Comparison of ENCODE assay signal across 28 mouse cellular contexts in genomic region chr8:106684387-106684786, GRCm38 (mm10). TPM values are rescaled to one million over a fixed set of nuclear protein-coding genes. Genes with fewer than 3 reads are reported as not detected.
A peak's percentile ranks its signal among the peaks of the same experiment; 100 is the strongest.
DNase-seq lines count a peak whose midpoint lies in the region; ATAC-seq and TF ChIP-seq lines count a peak whose summit lies in the region.
"Had no signal": no experiment of that assay in that cellular context is flagged by ENCODE, and none has a peak within 500 bp of the region (broad histone marks: within the 10 kb centered on the region; RNA-seq: fewer than 3 reads in every experiment).

No protein-coding gene starts in this region.

- TF ChIP-seq RAD21 in MEL (IDR thresholded peaks at IDR 0.05; ENCODE audit: low read depth, low read length), result no peak

- no peak for TF ChIP-seq POLR2A in MEL (IDR thresholded peaks at IDR 0.05; ENCODE audit: control insufficient read depth in 1 of 2, insufficient read depth in 1 of 2, low read depth in 1 of 2, low read length in 2 of 2, poor library complexity in 1 of 2)
- no peak for TF ChIP-seq POLR2A in lung, adult 2 months (IDR thresholded peaks at IDR 0.05; ENCODE audit: borderline replicate concordance, extremely low read depth, low read depth, low read length)

- H3K9ac ChIP-seq in MEL (ENCODE audit: control insufficient read depth, low read depth, low read length, poor library complexity, severe bottlenecking), result no peak overlapping the region
- H3K9ac ChIP-seq in stomach, postnatal 0 days (ENCODE audit: low read length), result no peak overlapping the region
- H3K9ac ChIP-seq: forebrain, embryonic 12.5 days; forebrain, embryonic 15.5 days; heart, embryonic 13.5 days; hindbrain, embryonic 14.5 days had no signal

- no peak for TF ChIP-seq EP300 in MEL (IDR thresholded peaks at IDR 0.05; ENCODE audit: low read depth in 1 of 2, low read length in 2 of 2)
- TF ChIP-seq EP300 in stomach, postnatal 0 days (optimal IDR thresholded peaks at IDR 0.05), result no peak

- H3K27me3 ChIP-seq in MEL (ENCODE audit: control insufficient read depth in 1 of 2, insufficient read depth in 2 of 2, low read length in 2 of 2), result no peaks in the 10 kb centered on the region
- H3K27me3 ChIP-seq in stomach, postnatal 0 days (ENCODE audit: control insufficient read depth, insufficient read depth, low read length), result no peaks in the 10 kb centered on the region
- H3K27me3 ChIP-seq: embryonic facial prominence, embryonic 13.5 days; forebrain, embryonic 12.5 days; forebrain, embryonic 15.5 days; heart, embryonic 13.5 days had no signal

- DNase-seq in cerebellum, adult 9-11 months, result peak; percentile 17
- DNase-seq in cerebellum, postnatal 10 days, result no peak
- DNase-seq in MEL (ENCODE audit: low read depth, low spot score), result peak; percentile 21
- DNase-seq in stomach, postnatal 0 days (ENCODE audit: low spot score), result no peak
- DNase-seq in lung, adult 2 months, result no peak
- no peak for DNase-seq in right cerebral cortex, postnatal 4 days
- DNase-seq: adrenal gland, postnatal 14 days; cerebellum, adult 11 months; cerebellum, adult 2 months; cerebellum, postnatal 36 days; embryo, embryonic 11 days; gastrocnemius, postnatal 25 days; heart, adult 2 months; heart, postnatal 14 days; heart, postnatal 4 days; kidney, adult 18-20 months had no signal

- H3K4me3 ChIP-seq in MEL (ENCODE audit: control insufficient read depth in 1 of 2, insufficient read depth in 1 of 2, low read depth in 2 of 2, low read length in 2 of 2), result no peak overlapping the region
- H3K4me3 ChIP-seq in stomach, postnatal 0 days (ENCODE audit: low read depth, low read length), result no peak overlapping the region
- H3K4me3 ChIP-seq in lung, adult 2 months (replicated peaks; ENCODE audit: extremely low read depth, low read depth, low read length), result no peak overlapping the region
- H3K4me3 ChIP-seq: heart, adult 2 months had no signal

- no peaks in the 10 kb centered on the region for H3K9me3 ChIP-seq in MEL (replicated peaks; ENCODE audit: insufficient read depth, low read length)
- H3K9me3 ChIP-seq in stomach, postnatal 0 days (ENCODE audit: control insufficient read depth, low read length), result no peaks in the 10 kb centered on the region
- H3K9me3 ChIP-seq: embryonic facial prominence, embryonic 13.5 days; forebrain, embryonic 12.5 days; forebrain, embryonic 15.5 days; G1E; heart, embryonic 10.5 days; heart, embryonic 13.5 days had no signal

- H3K79me2 ChIP-seq in MEL (ENCODE audit: control insufficient read depth, insufficient read depth, low read length, poor library complexity), result peaks cover 3% of the 10 kb centered on the region; the same call in 1 of the 2 replicates

- peaks cover 0 to 3% of the 10 kb centered on the region in 2 experiments; a peak in 1 of 4 replicates for H3K36me3 ChIP-seq in MEL (ENCODE audit: control insufficient read depth in 1 of 2, insufficient read depth in 2 of 2, low read length in 2 of 2)
- no peaks in the 10 kb centered on the region for H3K36me3 ChIP-seq in stomach, postnatal 0 days (ENCODE audit: control insufficient read depth, insufficient read depth, low read length)
- H3K36me3 ChIP-seq: forebrain, embryonic 15.5 days had no signal

- 0 out of 6 replicates have a peak, but pooled peaks of 1 of the 3 experiments have one; percentile 3 for TF ChIP-seq CTCF in MEL (IDR thresholded peaks at IDR 0.05 in 2 of 3, conservative IDR thresholded peaks at IDR 0.05 in 1 of 3; ENCODE audit: control insufficient read depth in 1 of 3, insufficient read depth in 1 of 3, low read depth in 2 of 3, low read length in 3 of 3, poor library complexity in 1 of 3, severe bottlenecking in 1 of 3)
- TF ChIP-seq CTCF in stomach, postnatal 0 days (IDR thresholded peaks at IDR 0.05; ENCODE audit: low read depth), result 0 out of 2 replicates have a peak, but pooled peaks have one; percentile 9
- TF ChIP-seq CTCF in lung, adult 2 months (IDR thresholded peaks at IDR 0.05; ENCODE audit: insufficient read depth, low read length), result no peak

- H3K4me1 ChIP-seq in MEL (ENCODE audit: control insufficient read depth in 1 of 2, insufficient read depth in 2 of 2, low read length in 2 of 2), result no peaks in the 10 kb centered on the region
- no peaks in the 10 kb centered on the region for H3K4me1 ChIP-seq in stomach, postnatal 0 days (replicated peaks; ENCODE audit: control insufficient read depth, insufficient read depth)
- H3K4me1 ChIP-seq in lung, adult 2 months (ENCODE audit: control insufficient read depth, insufficient read depth, low read length), result no peaks in the 10 kb centered on the region
- H3K4me1 ChIP-seq: forebrain, embryonic 12.5 days; forebrain, embryonic 15.5 days had no signal

- H3K27ac ChIP-seq in MEL (ENCODE audit: control insufficient read depth, low read depth, low read length), result no peak overlapping the region
- H3K27ac ChIP-seq in stomach, postnatal 0 days (replicated peaks), result no peak overlapping the region
- H3K27ac ChIP-seq: embryonic facial prominence, embryonic 10.5 days; embryonic facial prominence, embryonic 13.5 days; forebrain, embryonic 12.5 days; forebrain, embryonic 15.5 days; heart, adult 2 months; heart, embryonic 10.5 days; hindbrain, embryonic 14.5 days; hindbrain, postnatal 0 days had no signal

- 94% methylated on average over 4 of the region's 4 CpGs for WGBS in stomach, postnatal 0 days
- WGBS in lung, adult 2 months, result 89% methylated on average over 4 of the region's 4 CpGs

- no peak overlapping the region for H3K4me2 ChIP-seq in stomach, postnatal 0 days (replicated peaks; ENCODE audit: low read depth)

- no peak for ATAC-seq in stomach, postnatal 0 days (ENCODE audit: low FRiP score, low TSS enrichment)
- ATAC-seq: CD4-positive, CD25-positive, alpha-beta regulatory T cell, adult 4 months; hindbrain, postnatal 0 days; inflammation-experienced regulatory T-cells, adult 6 months; intestine, embryonic 16.5 days had no signal

TF ChIP-seq in MEL, 35 proteins besides CTCF, POLR2A, EP300 and RAD21:
- TF ChIP-seq MYC (IDR thresholded peaks at IDR 0.05; ENCODE audit: low read depth, low read length) (no peak), MYB (IDR thresholded peaks at IDR 0.05; ENCODE audit: low read depth, low read length) (no peak), ZC3H11A (IDR thresholded peaks at IDR 0.05; ENCODE audit: low read depth, low read length) (no peak), MAFK (IDR thresholded peaks at IDR 0.05; ENCODE audit: borderline replicate concordance, low read depth, low read length) (no peak), CHD1 (IDR thresholded peaks at IDR 0.05; ENCODE audit: low read depth, low read length) (no peak), ZNF384 (IDR thresholded peaks at IDR 0.05; ENCODE audit: low read depth, low read length) (no peak), MXI1 (IDR thresholded peaks at IDR 0.05; ENCODE audit: low read depth, low read length) (no peak), SIN3A (IDR thresholded peaks at IDR 0.05; ENCODE audit: low read length) (no peak), RCOR1 (IDR thresholded peaks at IDR 0.05; ENCODE audit: low read depth, low read length) (no peak), E2F4 (IDR thresholded peaks at IDR 0.05; ENCODE audit: borderline replicate concordance, low read depth, low read length) (no peak), ZKSCAN1 (IDR thresholded peaks at IDR 0.05; ENCODE audit: low read depth, low read length) (no peak), KAT2A (conservative IDR thresholded peaks at IDR 0.05; ENCODE audit: low read depth, low read length) (no peak)
TF ChIP-seq in MEL: peak in this region for 0.

RNA-seq across cellular contexts. Expression of gene Tango6, which starts 1.5 kb away (rescaled TPM):
- 3.0 and 3.3 TPM in 2 replicates for total RNA-seq in MEL (2012; rRNA removed)
- 1 to 10 TPM in 1 of 2 experiments, not detected in 1; 6.1 TPM for polyA plus RNA-seq in MEL (2012; ENCODE audit: insufficient read depth in 1 of 2, insufficient read length in 2 of 2, low read depth in 1 of 2, low replicate concordance in 2 of 2, missing spikeins in 1 of 2)
- polyA plus RNA-seq in stomach, postnatal 0 days (2015; fragmentation: Nextera tagmentation; extraction: Ambion mirVana), result 3.0 and 3.1 TPM in 2 replicates
- polyA plus RNA-seq in lung, adult 2 months (2012; rRNA removed), result 4.3 and 5.9 TPM in 2 replicates

Comparison
In these comparisons a context has a peak if more than half of its experiments do, and no peak if none do; other contexts are left out.
1. DNase-seq: peak in cerebellum, adult 9-11 months (single experiment) and MEL (single experiment); none in cerebellum, postnatal 10 days (0 of 2), stomach, postnatal 0 days (single experiment), lung, adult 2 months (single experiment) and right cerebral cortex, postnatal 4 days (single experiment).